Mouse (Mus musculus) mouse trophoblast stem cell (cell line): ENCODE measurements at regions not wholly inside any gene's neighbourhood (a gene's known extent, or its start where the extent isn't known, plus 50 kb on each side); places are given as distances from the start of the nearest gene placed in this dataset.

ENCODE experiments used
- in situ Hi-C, 2 experiments: fragments of 300-500 bp; cut with MseI, MboI; formaldehyde crosslinking; loops; 2 replicates in 1 of 2; 3 replicates in 1 of 2; pipeline ENCODE4 v1.15.1; 2025

DNA sequence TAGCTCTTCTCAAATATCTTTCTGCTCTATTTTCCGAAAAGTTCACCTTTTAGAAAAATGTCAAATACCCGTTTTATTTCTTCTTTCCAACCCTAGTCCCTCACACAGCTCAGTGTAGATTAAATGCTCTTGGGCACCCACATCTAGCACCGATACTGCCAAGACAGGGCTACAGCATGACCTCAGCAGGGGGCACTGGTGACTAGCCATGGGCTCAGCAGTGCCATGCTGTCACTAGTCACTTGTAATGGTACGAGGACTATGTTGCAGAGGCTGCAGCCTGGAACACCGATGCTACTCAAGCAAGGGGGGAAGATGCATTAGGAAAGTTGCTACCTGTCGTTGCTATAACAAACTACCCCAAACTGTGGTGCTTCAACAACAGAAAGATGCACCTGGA lies 180.7 kb downstream of the Irs2 start:
- in situ Hi-C loops: no loop called here

DNA sequence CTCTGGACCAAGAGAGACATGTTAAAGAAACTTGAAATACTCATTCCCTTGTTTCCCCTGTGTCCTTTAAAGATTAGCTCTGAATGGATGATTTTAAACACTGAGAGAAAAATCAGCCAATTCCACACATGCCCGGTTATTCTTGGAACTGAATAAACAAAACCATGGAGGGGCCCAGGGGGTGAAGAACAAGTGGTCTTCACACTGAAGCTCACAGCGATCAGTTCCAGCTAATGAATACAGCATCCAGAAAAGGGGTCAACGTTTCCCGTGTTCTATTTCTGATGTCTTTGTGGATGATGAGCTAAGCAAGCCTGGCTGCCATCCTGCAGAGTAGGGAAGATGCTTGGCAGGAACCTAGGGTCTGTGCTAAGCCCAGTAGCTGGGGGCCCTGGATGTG lies 182.3 kb downstream of the Irs2 start:
- in situ Hi-C loops: no loop called here

DNA sequence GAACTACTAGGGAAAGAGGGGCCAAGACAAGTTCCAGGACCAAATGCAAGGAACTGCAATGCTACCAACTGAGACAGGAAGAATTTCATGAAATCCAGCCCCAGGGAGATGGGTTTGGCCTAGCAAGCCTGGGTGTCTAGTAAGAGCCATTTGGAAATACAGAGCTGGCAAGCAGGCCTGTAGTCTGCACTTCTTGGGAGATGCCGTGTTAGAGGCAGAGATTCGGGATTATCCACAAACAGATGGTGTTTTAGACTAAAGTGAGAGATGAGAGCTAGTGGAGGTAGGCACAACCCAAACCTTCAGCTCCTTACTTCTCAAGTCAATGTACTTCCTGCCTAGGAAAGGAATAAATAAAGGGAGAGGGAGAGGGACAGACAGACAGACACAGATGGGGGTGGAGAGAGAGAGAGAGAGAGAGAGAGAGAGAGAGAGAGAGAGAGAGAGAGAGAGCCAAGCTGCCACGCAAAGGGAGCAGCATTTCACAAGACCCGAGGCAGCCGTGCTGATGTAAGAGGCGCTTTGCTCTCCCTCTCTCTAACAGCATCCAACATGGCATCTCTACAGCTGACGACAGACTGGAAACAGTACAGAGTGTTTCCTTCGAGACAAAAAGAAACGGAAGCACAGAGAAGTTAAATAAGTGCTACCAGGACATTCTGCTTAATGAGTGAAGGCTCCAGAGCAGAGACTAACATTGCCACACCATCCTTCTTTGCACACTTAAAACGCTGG lies 182.9 kb downstream of the Irs2 start:
- in situ Hi-C loops: no loop called here

DNA sequence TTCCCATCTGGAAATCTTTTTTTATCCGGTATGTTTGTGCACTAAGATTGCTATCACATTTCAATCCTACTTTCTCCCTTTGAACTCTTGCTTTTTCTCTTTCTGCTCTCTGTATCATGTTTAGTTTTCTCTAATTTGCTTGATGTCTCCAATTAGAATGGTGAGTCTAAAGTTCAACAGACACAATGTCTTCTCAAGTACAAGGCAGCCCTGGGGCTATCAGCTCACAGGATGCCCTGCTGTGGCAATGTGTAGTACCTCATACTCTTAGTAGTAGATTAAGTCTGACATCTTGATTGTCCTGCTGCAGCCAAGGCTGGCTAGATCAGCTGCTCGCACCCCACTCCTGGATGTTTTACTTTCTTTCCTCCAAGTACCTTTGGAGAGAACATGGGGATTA lies 186.4 kb downstream of the Irs2 start:
- in situ Hi-C loops: no loop called here

DNA sequence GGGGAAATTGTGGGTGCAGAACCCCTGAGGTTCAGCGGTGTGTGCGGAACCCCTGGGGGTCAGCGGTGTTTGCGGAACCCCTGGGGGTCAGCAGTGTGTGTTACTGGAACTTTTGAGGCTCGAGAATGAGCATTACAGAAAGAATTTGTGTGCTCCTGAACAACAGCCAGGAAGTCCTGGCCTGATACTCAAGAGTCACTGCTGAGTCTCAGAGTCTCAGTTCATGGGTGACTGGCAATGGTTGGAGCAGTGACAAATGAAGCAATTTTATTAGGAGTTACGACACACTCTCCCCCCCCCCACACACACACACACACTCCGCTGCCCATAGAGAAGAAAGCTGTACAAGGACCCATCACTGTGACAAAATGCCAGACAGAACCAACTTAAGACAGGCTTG lies 193.8 kb downstream of the Irs2 start:
- in situ Hi-C loops: no loop called here

DNA sequence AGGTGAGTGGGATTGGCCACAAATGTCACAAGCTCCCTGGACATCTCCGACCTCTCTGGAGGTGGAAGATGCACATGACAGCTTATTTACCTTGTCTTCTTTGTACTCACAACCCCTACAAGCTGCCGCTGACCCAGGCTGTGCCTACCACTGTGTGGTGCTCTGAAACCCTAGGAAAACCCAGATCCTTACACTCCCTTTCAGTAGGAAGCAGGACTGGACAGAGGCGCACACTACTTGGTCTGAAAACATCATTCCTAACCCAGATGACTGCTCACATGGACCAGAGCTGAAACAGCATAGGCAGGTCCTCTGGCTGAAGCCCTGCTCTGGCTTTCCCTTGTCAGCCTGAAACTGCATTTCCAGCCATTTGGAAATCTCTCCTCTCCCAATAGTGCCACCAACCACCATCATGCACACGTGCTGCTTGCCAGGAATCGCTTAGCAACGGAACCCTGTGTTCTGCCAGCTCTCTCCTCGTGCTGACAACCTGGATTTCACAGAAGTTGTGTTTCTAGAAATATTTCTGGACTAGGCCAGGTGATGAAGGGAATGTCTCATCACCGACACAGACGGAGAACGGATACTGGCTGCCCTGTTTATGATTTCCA lies 196.1 kb downstream of the Irs2 start:
- in situ Hi-C loops: no loop called here

DNA sequence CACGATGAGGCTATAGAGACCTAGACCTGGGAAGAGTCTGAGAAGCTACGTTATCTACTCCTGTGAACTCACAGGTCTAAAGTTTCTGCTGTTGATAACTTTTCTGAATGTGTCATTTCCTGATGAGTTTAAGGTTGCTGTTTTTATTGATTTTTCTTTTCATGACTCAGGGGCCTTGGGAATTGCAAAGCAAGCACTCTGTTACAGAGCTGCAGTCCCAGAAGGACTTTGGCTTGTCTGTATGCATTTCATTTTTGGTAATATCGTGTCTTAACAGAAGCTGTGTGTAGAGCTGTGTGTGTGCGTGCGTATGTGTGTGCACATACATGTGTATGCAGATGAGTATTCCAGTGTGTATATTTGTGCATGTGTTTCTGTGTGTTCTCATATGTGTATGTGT lies 201.2 kb downstream of the Irs2 start:
- in situ Hi-C loops: no loop called here

DNA sequence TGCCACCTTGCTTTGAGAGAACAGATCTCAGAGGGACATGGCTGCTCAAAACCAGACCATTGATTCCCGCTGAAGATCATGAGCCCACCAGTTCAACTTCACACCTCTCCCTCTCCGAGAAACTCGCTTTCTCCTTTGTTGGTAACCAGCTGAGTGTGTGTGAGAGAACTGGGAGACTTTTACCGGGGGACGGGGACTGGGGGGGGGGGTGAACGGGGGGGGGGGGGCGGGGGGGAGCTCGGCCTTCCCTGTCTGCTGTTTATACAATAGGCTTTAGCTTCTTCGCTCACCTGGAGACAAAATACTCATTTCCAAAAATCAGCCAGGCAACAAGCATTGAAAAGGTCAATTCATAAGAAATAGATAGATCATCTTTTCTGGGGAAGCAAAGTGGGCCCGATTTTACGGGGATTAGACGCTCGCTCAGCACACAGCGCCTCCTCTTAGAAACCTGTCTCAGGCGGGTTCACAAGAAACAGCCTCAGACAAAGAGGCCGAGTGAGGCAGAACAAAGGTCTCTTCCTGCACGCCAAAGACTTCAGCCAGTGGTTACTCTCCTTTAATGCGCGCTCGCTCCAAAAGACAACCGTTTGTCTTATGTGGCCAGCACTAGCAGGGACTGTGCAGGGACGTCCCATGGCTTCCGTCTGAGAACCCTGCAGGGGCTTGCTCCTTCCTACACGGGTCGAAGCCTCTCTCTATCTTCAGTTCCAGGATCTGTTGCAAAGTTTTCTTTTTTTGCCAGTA lies 202.7 kb downstream of the Irs2 start:
- in situ Hi-C loops: no loop called here

DNA sequence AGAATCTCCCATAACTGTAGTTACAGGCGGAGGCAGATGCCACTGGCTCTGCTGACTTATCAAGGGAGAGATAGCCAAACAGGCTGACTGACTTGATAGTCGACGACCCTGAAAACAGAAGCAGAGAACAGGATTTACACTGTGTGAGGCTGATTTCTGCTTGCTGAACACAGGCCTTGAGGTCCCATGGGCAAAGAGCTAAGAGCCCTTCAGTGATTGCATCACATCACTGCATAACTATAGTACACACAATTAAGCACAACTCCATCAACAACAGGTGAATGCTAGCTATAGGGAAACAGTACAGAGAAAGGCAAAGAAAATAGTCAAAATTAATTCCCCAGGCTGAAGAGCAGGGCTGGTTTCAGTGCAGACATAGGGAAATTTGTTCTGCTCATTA lies 203.3 kb downstream of the Irs2 start:
- in situ Hi-C loops: no loop called here

DNA sequence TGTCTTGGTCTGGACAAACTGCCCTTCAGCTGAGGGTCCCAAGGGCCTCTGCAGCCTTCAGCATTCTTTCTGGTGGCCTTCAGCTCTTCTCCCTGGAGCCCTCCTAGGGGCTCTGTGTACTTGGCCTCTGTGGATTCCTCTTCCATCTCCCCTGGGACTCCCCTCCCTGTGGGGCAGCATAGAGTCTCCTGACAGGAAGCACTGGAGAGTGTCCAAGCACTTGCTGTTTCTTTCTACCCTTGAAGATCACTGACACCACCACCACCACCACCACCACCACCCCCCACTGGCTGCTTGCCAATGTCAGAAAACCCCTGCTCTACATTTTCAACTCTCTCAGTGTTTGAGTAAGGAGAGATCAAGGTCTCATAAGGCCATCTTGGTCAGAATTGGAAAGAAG lies 206.3 kb downstream of the Irs2 start:
- in situ Hi-C loops: no loop called here

DNA sequence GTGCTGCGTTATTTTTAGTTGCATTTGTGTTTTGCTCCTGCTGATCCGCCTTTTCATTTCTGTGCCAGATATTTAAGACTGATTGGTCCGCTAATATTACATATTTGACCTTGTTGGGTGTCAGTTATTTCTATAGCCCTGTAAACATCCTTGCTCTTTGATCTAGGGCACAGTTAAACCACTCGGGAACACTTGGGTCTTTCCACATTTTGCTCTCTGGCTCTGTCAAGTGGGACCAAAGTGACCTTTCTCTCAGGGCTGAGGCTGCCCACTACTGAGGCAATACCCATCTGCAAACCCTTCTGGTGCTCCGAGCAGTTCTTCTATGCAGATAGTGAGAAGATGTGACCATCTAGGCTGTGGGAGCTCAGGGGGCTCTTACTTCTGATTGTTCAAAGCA lies 206.7 kb downstream of the Irs2 start:
- in situ Hi-C loops: no loop called here

DNA sequence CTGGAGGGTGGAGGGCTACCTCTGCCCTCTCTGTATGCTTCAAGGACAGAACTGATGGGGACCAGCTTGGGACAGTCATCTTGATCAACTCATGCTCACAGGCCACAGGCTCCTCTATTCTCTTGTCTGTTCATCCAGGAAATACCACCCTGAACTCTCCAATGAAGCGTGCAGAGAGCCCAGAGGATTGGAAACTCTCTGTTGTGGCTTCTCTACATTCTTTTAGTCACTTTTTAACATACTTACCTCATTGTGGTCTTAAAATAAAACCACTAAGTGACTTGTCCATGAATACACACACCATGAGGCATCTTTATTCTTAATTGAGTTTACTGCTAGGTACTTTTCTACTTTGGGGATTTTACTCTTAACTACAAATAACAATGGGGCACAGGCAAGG lies 209.8 kb downstream of the Irs2 start:
- in situ Hi-C loops: no loop called here

DNA sequence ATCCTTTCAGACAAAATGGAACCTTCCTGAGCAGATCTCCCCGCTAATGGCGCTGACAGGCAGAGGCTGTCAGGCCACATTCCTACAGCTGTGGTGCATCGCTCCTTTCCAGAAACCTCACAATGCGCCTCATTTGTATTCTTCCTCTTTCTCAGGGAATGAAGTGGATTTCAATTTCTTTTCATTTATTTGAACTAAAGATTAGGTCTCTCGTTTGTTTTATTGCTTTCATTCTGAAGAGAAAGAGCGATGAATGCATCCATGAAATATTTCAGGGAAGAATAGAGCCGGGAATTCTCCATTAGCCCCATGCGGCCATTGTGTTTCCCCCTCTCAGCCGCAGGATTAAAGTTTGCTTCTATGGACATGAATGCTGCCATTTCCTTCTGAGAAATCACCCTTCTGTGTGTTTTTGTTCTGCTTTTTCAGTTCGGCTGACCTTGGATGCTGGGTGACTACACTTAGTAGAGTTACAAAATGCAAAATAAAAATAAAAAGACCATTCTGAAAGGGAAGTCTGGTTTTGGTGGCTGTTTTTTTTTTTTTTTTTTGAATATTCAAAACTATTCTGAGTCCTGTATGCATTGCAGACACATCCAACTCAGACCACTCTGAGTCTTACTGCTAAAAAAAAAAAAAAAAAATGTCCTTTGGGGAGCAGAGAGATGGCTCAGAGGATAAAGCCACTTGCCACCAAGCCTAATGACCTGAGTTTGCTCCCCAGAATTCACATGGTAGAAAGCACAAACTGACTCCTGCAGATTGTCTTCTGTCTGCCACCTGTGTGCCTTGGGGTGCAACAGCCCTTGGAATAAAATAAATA lies 213.7 kb downstream of the Irs2 start:
- in situ Hi-C loops: no loop called here

DNA sequence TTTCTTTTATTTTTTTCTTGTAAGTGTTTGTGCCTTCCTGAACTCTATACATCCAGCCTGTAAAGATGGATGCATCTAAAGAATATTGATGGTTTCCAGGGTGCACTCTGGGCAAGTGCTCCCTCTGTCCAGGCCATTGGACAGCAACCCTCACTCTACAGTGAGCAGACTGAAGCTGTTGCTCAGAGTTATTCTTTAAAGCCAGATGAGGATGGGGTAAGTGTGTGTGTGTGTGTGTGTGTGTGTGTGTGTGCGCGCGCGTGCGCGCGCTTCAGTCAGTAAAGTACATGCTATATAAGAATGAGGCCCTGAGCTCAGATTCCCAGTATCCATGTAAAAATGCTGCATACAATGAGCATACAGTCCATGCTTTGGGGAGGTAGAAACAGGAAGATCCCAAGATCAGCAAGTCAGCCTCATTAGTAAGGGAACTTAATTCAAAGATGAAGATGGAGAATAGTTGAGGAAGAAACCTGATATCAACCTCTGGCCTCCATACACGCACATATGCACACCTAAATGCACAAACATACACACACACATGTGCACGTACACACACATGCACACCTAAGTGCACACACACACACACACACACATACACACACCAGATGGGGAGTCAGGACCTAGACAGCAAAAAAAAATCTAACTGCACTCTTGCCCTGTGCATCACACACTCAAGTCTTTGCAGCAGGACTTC lies 214.4 kb downstream of the Irs2 start:
- in situ Hi-C loops: no loop called here

DNA sequence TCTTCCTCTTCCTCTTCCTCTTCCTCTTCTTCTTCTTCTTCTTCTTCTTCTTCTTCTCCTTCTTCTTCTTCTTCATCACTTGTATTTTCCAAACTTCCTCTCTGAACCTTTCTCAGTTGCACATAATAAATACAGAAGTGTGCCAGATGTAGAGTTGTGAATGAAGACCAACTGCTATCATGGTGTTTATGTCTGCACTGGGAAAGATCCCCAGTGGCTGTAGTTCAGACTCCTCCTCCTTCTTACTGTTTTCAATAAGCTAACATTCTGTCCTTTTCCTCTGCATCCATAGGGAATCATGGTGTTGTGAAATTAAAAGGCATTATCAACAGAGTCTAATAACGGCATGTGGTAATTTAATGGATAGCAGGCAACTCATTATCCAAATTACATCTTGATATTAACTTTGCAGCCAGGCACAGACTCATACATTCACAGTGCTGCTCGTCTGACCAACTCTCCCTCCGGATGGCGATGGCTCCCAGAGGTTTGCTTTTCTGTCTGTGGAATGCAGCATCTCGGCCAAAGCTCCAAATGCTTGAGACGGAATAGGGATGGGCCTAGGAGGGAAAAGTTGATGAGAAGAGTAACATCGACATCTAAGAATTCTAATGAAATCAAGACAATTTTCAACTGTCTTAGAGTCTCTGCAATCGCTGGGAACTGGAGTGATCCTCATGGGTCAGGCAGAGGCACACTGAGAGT lies 219.6 kb downstream of the Irs2 start:
- in situ Hi-C loops: no loop called here

DNA sequence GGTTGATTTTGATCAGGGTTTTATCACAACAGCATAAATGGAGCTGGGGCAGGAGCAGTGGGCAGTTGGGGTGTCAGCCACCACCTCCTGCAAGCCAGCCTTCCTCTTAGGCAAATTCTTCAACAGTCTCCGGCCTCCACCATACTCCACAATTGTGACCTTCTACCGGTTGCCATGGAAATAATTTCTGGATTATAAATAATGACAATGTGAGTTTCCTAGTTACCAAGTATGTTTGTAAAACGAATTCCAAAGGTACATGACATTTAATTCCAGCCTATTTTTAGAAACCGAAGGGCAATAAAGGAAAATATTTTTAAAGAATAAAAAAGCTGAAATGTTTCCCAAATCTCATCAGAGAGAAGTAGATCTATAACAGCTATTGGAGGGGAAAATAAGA lies 222.5 kb downstream of the Irs2 start:
- in situ Hi-C loops: no loop called here

DNA sequence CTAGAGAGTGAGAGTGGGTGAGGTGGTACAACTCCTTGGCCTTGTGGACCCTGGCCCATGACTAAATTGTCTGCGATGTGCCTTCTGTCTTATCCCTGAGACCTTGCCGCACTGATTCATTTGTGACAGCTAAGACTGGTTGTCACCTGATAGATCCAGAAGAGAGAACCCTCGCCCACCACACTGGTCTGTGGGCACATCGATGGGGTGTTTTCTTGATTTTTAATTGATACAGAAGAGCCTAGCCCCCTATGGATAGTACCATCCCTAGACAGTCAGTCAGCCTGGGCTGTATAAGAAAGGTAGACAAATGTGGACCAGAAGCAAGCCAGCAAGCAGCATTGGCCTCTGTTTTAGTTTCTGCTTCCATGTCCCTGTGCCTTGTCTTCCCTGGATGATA lies 222.9 kb downstream of the Irs2 start:
- in situ Hi-C loops: no loop called here

DNA sequence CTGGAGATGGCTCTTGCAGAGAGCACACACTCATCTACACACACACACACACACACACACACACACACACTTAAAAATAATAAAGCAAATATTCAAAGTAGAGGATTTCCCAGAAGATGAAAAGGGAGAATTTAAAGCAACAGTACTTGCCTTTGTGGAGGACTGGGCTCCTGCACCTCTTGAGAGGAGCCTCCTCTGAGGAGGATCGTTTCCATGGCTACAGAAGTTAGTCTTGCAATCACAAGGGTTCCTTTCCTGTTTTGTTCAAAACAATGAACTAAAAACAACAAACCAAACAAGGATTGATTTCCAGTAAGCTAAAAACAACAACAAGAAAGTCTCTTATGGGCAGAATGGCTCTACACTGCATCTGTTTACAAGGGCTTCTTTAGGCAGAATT lies 223.8 kb downstream of the Irs2 start:
- in situ Hi-C loops: no loop called here

DNA sequence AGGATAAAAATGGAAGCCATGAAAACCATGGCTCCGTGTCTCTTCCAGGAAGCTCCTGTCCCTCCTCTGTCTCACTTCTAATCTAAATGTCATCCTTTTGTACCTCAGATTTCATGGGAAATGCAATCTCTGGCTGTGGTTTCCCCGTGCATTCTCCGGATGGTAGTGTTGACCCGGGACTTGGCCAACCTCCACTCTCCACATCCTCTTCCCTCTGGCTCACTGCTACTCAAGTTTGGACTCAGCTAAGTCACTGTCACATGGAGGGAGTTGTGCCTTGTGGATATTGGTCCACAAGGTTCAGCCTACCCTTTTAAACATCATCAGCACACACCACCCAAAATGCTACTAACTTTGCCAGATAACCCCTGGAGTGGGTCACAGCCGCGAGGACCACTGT lies 226.4 kb downstream of the Irs2 start:
- in situ Hi-C loops: no loop called here

DNA sequence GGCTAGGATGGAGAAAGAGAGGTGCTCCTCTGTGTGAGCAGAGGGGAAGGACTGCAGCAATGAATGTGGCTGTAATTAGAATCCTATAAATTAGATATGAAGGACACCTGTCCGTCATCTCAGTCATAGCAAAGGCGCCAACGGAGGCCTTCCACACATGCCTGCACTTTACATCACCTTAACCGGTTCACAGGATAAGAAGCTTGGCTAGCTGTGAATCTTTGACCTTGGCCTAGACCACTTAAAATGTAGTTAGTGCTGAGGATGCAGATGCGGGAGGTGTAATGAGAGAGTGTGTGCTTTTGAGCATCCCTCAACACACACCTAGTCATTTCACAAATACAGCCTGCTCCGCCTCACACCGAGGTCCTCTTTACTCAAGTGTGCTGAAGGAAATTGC lies 228.6 kb downstream of the Irs2 start:
- in situ Hi-C loops: no loop called here
